Mouse (Mus musculus): ENCODE results near the gene E030030I06Rik. TPM values are rescaled to one million over a fixed set of nuclear protein-coding genes. Genes with fewer than 3 reads are reported as not detected.
A peak's percentile ranks its signal among the peaks of the same experiment; 100 is the strongest.
"Not testable (repeated sequence)": the region's sequence is repeated elsewhere in the genome, so short reads cannot be mapped to it uniquely, and the experiment has no call there.

Gene E030030I06Rik
- polyA plus RNA-seq, 1 experiment from 2014 or later: 15.6 TPM

DNA sequence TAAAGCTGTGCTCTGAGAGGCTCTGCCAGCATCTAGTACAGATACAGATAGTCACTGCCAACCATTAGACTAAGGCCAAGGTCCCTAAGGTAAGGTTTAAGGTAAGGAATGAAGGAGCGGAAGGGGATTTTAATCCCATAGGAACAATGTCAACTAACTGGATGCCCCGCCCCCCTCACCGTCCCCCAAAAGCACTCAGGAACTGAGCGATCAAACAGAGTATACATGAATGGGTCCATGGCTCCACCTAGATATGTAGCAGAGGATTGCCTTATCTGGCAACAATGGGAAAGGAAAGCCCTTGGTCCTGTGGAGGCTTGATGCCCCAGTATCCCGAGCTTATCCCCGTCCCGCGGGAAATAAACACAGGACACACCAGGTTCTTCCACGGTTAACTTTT, 14.2 kb upstream of the E030030I06Rik start:
- H3K4me1 ChIP-seq; H3K36me3 ChIP-seq; H3K27ac ChIP-seq; H3K9me3 ChIP-seq (replicated peaks); H3K9ac ChIP-seq; H3K4me3 ChIP-seq: not testable (repeated sequence)
- H3K27me3 ChIP-seq: peaks cover 33% of the 10 kb centered on the region
- 9% methylated on average over 9 of the region's 9 CpGs for WGBS
- H3K4me2 ChIP-seq (replicated peaks): peak overlapping the region; percentile 37
- peak; percentile 33; the same call in 1 of the 2 replicates for ATAC-seq (ENCODE audit: low FRiP score)

GRCm38 (mm10) chr10:22159581-22160140, 10.6 kb upstream of the E030030I06Rik start:
- H3K9me3 ChIP-seq (replicated peaks): no peaks in the 10 kb centered on the region
- H3K27me3 ChIP-seq: peaks cover 66% of the 10 kb centered on the region
- H3K4me2 ChIP-seq (replicated peaks): 0 out of 2 replicates have a peak overlapping the region, but pooled peaks have one; percentile 22
- WGBS: under 1% methylated on average over 19 of the region's 23 CpGs
- no peak overlapping the region for H3K27ac ChIP-seq
- H3K36me3 ChIP-seq: no peaks in the 10 kb centered on the region
- H3K4me1 ChIP-seq: peaks cover 11% of the 10 kb centered on the region
- H3K4me3 ChIP-seq: no peak overlapping the region
- no peak for ATAC-seq (ENCODE audit: low FRiP score)
- no peak overlapping the region for H3K9ac ChIP-seq

GRCm38 (mm10) chr10:22159131-22159561, 10.1 kb upstream of the E030030I06Rik start:
- H3K4me3 ChIP-seq: peak overlapping the region; percentile 30; the same call in 1 of the 2 replicates
- no peak overlapping the region for H3K9ac ChIP-seq
- H3K4me1 ChIP-seq: peaks cover 11% of the 10 kb centered on the region
- peak overlapping the region; percentile 51 for H3K4me2 ChIP-seq (replicated peaks)
- no peaks in the 10 kb centered on the region for H3K9me3 ChIP-seq (replicated peaks)
- ATAC-seq (ENCODE audit: low FRiP score): no peak; the same call in 1 of the 2 replicates
- H3K27me3 ChIP-seq: peaks cover 68% of the 10 kb centered on the region
- H3K36me3 ChIP-seq: no peaks in the 10 kb centered on the region
- under 1% methylated on average over 24 of the region's 24 CpGs for WGBS
- H3K27ac ChIP-seq: no peak overlapping the region

DNA sequence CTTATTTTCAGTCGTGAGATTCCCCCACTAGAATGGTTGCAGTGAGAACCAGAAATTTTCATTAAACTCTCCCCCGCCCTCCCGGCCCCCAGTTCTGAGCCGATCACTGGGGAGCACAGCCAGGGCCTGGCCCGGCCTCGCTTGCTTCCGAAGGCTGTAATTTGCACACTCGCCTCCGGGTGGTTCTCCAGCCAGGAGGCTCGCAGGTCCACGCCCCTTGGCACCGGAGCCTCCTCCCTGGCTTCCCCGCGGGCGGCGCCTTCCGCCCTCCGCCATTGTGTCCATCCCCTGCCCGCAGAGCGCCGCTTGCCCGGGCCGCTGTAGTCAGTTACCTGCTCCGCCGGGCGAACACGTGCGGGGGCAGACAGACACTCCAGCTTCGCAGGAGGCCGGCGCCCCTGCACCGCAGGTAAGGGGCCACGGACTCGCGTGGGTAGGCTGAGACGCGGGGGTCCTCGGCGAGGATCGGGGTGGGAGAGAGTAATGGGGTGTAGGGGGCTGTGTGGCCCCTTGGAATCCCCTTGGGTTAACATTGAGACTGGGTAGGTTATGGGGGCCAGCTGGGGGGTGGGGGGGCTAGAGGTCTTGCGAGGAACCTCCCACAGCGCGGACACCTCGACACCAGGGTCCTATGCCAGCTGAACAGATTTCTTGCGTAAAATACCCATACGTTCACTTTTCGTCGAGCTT, 9.4 kb upstream of the E030030I06Rik start, which contains the start of the genes Raet1e and H60b:
Gene Raet1e, plus strand, starts transcription at position 260 of the 690 bp plus-strand sequence.
Gene H60b, plus strand, starts transcription at position 277 of the 690 bp plus-strand sequence.
- ATAC-seq (ENCODE audit: low FRiP score): peak; percentile 70
- Histone ChIP-seq H3K4me3 (peak within 1 kb of the TSS; percentile 30), H3K4me1 (peaks cover 11% of the 10 kb centered on the region), H3K9ac (peak within 1 kb of the TSS; percentile 23; the same call in 1 of the 2 replicates), H3K27me3 (peaks cover 69% of the 10 kb centered on the region), H3K4me2 (replicated peaks) (peak within 1 kb of the TSS; percentile 51)
- not testable (repeated sequence) for H3K9me3 ChIP-seq (replicated peaks); H3K36me3 ChIP-seq; H3K27ac ChIP-seq
- WGBS: under 1% methylated on average over 48 of the region's 48 CpGs

GRCm38 (mm10) chr10:22154871-22155799, 6.1 kb upstream of the E030030I06Rik start:
- H3K9ac ChIP-seq: no peak overlapping the region
- H3K4me1 ChIP-seq: peaks cover 19% of the 10 kb centered on the region
- H3K27me3 ChIP-seq: peaks cover 77% of the 10 kb centered on the region
- H3K9me3 ChIP-seq (replicated peaks): no peaks in the 10 kb centered on the region
- no peaks in the 10 kb centered on the region for H3K36me3 ChIP-seq
- WGBS: 1% methylated on average over 3 of the region's 3 CpGs
- H3K4me2 ChIP-seq (replicated peaks): no peak overlapping the region
- no peak overlapping the region for H3K27ac ChIP-seq
- ATAC-seq (ENCODE audit: low FRiP score): no peak
- no peak overlapping the region for H3K4me3 ChIP-seq

- H3K9me3 ChIP-seq (replicated peaks); H3K36me3 ChIP-seq; H3K27ac ChIP-seq; H3K9ac ChIP-seq; ATAC-seq (ENCODE audit: low FRiP score): not testable (repeated sequence)
- peak overlapping the region; percentile 57 for H3K4me2 ChIP-seq (replicated peaks)
- WGBS: under 1% methylated on average over 38 of the region's 38 CpGs
- peak overlapping the region; percentile 32 for H3K4me3 ChIP-seq
- peaks cover 76% of the 10 kb centered on the region for H3K27me3 ChIP-seq
- H3K4me1 ChIP-seq: peaks cover 22% of the 10 kb centered on the region
Measured at GRCm38 (mm10) chr10:22154127-22154526, 5.1 kb upstream of the E030030I06Rik start.

GRCm38 (mm10) chr10:22153147-22153690, 4.1 kb upstream of the E030030I06Rik start:
- WGBS: 8% methylated on average over 7 of the region's 7 CpGs
- H3K9ac ChIP-seq; H3K4me2 ChIP-seq (replicated peaks); ATAC-seq (ENCODE audit: low FRiP score); H3K9me3 ChIP-seq (replicated peaks); H3K36me3 ChIP-seq; H3K4me3 ChIP-seq; H3K27ac ChIP-seq: not testable (repeated sequence)
- H3K27me3 ChIP-seq: peaks cover 72% of the 10 kb centered on the region
- H3K4me1 ChIP-seq: peaks cover 17% of the 10 kb centered on the region

- H3K4me3 ChIP-seq; H3K36me3 ChIP-seq; H3K9me3 ChIP-seq (replicated peaks); ATAC-seq (ENCODE audit: low FRiP score); H3K9ac ChIP-seq; H3K4me2 ChIP-seq (replicated peaks); H3K27ac ChIP-seq: not testable (repeated sequence)
- 4% methylated on average over 11 of the region's 11 CpGs for WGBS
- Histone ChIP-seq H3K4me1 (peaks cover 15% of the 10 kb centered on the region), H3K27me3 (peaks cover 62% of the 10 kb centered on the region)
Measured at GRCm38 (mm10) chr10:22151863-22152640, 3.0 kb upstream of the E030030I06Rik start.

GRCm38 (mm10) chr10:22151056-22151862, 2.2 kb upstream of the E030030I06Rik start:
- H3K4me1 ChIP-seq: peaks cover 15% of the 10 kb centered on the region
- peak overlapping the region; percentile 42 for H3K4me2 ChIP-seq (replicated peaks)
- H3K9me3 ChIP-seq (replicated peaks); H3K9ac ChIP-seq; H3K27ac ChIP-seq; ATAC-seq (ENCODE audit: low FRiP score); H3K36me3 ChIP-seq: not testable (repeated sequence)
- WGBS: under 1% methylated on average over 55 of the region's 55 CpGs
- H3K27me3 ChIP-seq: peaks cover 54% of the 10 kb centered on the region
- peak overlapping the region; percentile 9; the same call in 1 of the 2 replicates for H3K4me3 ChIP-seq

- Histone ChIP-seq H3K4me1 (peaks cover 15% of the 10 kb centered on the region), H3K27me3 (peaks cover 47% of the 10 kb centered on the region), H3K9ac (no peak overlapping the region), H3K9me3 (replicated peaks) (no peaks in the 10 kb centered on the region), H3K36me3 (no peaks in the 10 kb centered on the region), H3K4me3 (peak overlapping the region; percentile 59), H3K27ac (no peak overlapping the region), H3K4me2 (replicated peaks) (peak overlapping the region; percentile 89)
- under 1% methylated on average over 27 of the region's 27 CpGs for WGBS
- ATAC-seq (ENCODE audit: low FRiP score): no peak
Measured at GRCm38 (mm10) chr10:22150593-22150992, 1.5 kb upstream of the E030030I06Rik start.
